Mouse (Mus musculus) left cerebral cortex, adult 9 months (tissue): Measurements from ENCODE around the gene Tex9.

Source experiments
- DNase-seq, 2 experiments: peaks; one replicate each; pipeline ENCODE4 v3.0.0; 2022; ENCODE audit warnings: low spot score in 2 of 2

Tex9 gene

DNA sequence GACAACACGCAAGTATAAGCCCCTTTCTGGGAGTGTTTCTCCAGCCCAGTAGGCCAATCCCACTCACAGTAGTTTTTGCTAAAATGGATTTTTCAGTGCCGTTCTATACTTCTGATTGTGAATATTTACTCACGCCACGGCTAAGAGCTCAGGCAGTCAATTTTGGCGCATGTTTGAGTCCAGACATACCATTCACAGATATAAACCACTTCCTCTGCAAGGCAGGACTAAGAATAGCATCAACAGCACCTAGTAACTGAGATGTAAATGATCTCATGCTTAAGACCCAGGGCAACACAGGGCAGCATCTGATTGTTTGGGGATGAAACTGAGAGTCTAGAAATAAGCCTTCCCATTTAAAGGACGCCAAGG lies at the start of gene Tex9:
Gene Tex9, minus strand, starts transcription at position 19 of the 372 bp plus-strand sequence.
- no peak for DNase-seq

GRCm38 (mm10) chr9:72537086-72537485 lies 45.1 kb upstream of the Tex9 start:
- DNase-seq, result no peak

- no peak for DNase-seq
Measured at GRCm38 (mm10) chr9:72535394-72535793, 43.4 kb upstream of the Tex9 start.

- DNase-seq, result no peak
Measured at GRCm38 (mm10) chr9:72534985-72535384, 43.0 kb upstream of the Tex9 start.

- DNase-seq, result no peak
Measured at GRCm38 (mm10) chr9:72533089-72533415, 41.0 kb upstream of the Tex9 start.

- peak; percentile 16 to 36 for DNase-seq
Measured at GRCm38 (mm10) chr9:72532381-72533088, 40.5 kb upstream of the Tex9 start.

GRCm38 (mm10) chr9:72531996-72532380 lies 40.0 kb upstream of the Tex9 start, which contains the start of gene Rfx7:
Gene Rfx7, plus strand, starts transcription at chr9:72532240.
- peak; percentile 16 to 67 for DNase-seq

DNA sequence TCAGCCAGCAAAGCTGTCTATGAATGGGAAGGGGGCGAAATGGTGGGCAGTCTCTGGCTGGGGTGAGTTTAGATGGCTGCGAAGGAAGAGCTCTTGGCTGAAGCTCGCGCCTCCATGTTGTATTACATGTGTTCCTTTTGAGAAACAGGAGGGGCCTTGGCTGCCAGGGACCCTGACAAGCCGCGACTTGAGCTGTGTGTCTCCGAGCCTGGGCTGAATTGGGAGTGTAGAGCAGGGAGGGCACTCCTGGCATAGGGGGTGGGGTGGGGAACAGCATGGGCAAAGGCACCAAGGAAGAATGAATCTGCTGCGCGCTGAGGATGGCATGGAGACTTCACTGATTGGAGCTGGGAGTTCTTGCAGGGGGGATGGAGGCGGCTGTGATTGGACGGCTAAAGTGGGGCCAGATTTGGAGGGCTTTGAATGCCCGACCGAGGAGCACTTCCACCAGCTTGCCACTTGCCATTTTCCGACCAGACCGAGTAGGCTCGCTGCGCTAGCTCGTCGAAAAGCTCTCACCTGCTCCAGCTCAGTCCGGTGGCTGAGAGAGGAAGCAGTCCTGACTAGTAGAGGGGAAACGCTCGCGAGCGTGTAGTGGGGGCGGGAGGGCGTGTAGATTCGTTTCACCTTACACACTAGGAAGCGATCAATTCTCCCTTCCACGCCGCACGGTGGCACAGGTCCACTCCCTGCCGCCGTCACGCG lies 39.4 kb upstream of the Tex9 start:
- peak; percentile 68 to 87 for DNase-seq

DNA sequence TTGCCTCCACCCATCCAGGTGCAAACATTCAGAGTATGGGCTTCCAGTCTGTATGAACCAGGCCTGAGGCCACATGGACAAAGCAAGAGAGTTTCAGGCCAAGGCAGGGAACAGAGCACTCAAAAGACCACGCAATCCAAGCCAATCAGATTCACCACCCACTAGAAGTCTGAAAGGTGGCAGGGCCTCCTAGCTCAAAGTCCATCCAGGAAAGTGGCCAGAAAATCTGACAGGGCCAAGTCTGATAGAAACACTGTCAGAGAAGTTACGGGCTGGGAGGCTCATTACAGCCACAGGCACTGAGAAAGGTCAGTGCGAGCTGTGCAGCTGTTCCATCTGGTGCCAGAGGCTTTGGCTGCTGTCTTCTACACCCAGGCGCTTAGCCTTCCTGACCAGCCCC lies 38.8 kb upstream of the Tex9 start:
- DNase-seq, result peak in 1 of 2 experiments; percentile 9

DNA sequence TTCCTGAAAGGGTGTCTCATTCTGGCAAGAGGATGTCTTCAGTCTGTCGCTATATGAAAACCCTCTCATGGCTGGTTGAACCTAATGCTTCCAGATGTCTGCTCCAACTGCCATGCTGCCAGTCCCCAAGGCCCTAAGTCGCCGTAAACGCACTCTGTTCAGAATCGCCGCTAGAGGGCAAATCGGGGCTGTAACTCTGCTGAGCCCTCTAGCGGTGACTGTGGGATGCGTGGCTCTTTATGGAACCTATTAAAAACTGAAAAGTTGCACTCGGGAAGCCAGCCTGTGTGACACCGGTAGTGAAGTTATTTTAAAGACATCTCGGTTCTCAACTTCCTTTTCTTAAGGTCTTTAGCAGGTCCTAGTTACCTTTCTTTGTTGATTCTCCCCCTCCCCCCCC lies 38.2 kb upstream of the Tex9 start:
- DNase-seq, result peak; percentile 52 to 90

- no peak for DNase-seq
Measured at GRCm38 (mm10) chr9:72526091-72526490, 34.1 kb upstream of the Tex9 start.

DNA sequence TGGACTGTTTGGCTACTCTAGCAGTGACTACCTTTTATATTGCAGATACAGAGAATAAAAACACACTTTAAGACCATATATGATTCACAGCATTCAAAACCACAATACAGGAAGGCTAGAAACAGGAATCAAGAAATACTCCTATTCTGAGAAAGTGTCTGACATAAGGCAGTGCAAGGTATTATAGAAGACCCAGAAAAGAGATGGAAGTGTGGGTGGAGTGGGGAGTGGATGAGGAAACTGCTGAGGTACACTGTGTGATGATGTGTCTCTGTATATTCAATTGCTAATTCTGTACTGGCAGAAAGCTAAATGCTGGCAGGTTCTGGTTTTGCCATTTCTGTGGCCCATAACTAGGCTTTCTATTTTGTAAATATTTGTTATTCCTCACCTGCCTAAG lies 28.8 kb upstream of the Tex9 start:
- DNase-seq, result no peak

DNA sequence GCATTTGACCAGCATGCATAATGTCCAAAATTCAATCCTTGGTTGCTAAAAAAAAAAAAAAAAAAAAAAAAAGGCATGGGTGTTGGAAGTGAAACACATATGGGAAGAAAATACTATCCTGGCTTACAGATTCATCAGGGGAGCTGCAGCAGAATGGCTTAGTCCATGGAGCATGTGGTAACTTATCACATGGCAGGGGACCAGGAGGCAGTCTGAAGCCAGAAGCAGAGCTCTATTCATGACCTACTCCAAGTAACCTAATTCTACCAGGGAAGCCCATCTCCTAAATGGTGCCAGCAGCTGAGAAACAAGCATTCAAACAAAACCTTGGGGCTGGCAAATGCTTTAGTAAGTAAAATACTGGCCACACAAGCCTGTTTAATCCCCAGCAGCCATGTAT lies 27.2 kb upstream of the Tex9 start:
- DNase-seq, result no peak

GRCm38 (mm10) chr9:72515366-72515765 lies 23.4 kb upstream of the Tex9 start:
- DNase-seq, result no peak

- peak in 1 of 2 experiments; percentile 12 for DNase-seq
Measured at GRCm38 (mm10) chr9:72512229-72512981, 20.4 kb upstream of the Tex9 start.

- no peak for DNase-seq
Measured at GRCm38 (mm10) chr9:72497171-72497570, 5.2 kb upstream of the Tex9 start.

GRCm38 (mm10) chr9:72496691-72497090 lies 4.7 kb upstream of the Tex9 start:
- DNase-seq, result no peak

DNA sequence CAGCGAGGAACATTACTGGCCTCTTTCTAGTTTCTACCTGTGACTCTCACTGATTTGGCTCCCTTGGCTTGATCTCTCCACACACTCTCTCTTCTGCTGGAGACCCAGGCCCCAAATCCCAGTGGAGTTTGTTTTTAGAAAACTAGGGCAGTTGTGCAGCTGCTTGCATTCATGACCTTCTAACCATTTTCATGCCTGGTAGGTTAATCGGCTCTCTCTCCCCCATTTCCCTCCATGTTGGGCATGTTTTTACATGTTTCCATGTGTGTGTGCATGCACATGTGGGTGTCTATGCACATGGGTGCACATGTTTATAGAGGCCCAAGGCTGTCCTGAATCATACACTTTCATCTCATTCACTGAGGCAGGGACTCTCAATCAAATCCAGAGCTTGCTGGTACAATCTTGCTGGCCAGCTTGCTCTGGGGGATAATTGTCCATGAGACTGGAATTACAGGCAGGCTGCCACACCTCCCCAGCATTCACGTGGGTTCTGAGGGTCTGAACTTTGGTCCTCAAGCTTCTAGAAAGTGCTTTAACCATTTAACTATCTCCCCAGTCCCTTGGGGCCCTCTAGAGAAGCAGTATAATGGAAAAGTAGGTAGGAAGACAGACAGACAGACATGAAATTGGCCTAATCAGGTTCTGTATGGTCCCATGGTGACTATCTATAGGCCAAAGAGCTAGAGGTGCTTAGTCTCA lies 2.1 kb upstream of the Tex9 start:
- DNase-seq, result no peak

DNA sequence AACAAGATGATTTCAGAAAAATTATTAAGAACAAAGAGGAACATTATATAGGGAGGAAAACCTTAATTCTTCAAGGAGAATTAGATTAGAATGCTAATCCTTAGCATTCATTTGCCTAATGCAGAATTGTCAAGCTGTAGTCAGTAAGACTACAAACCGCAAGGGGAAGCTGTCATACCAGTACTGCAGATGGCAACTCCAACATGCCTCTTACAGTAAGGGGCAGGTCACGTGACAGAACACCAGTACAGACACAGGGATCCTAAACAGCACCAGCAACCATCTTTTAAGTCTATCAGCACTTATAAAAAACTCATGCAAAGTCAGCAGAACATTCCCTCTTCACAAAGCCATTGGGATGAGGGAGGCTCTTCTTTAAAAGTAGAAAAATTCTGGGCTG lies 1.5 kb upstream of the Tex9 start:
- DNase-seq, result no peak

GRCm38 (mm10) chr9:72491559-72492193 lies 336 bp downstream of the Tex9 start:
- DNase-seq, result peak; percentile 73 to 91

- no peak for DNase-seq
Measured at GRCm38 (mm10) chr9:72489131-72489530, 2.9 kb downstream of the Tex9 start.

- DNase-seq, result no peak
Measured at GRCm38 (mm10) chr9:72488523-72488922, 3.5 kb downstream of the Tex9 start.
